Mouse (Mus musculus) CH12.LX (cell line): ENCODE data around the gene Ppil6. TPM values are rescaled to one million over a fixed set of nuclear protein-coding genes. Genes with fewer than 3 reads are reported as not detected.

Experiments used
- DNase-seq: peaks from one replicate; pipeline ENCODE4 v3.0.0-alpha.2; 2013; ENCODE audit errors: extremely low read depth
- H3K27ac ChIP-seq: 2 replicates; pipeline ENCODE4 v1.5.1; 2012; ENCODE audit warnings: low read depth, mild to moderate bottlenecking, control low read depth, moderate library complexity; ENCODE audit not compliant: insufficient read depth
- H3K27me3 ChIP-seq: replicated peaks from 2 replicates; pipeline ENCODE3; 2012; ENCODE audit warnings: inconsistent platforms
- H3K36me3 ChIP-seq, 2 experiments: replicated peaks in 1 of 2; 2 replicates each; pipeline versions ENCODE3 to v1.6.1; 2012; ENCODE audit warnings: inconsistent platforms in 1 of 2, low read length in 1 of 2, mild to moderate bottlenecking in 1 of 2, mixed read lengths in 1 of 2, moderate library complexity in 1 of 2; ENCODE audit not compliant: control insufficient read depth in 1 of 2, insufficient read depth in 1 of 2
- H3K4me1 ChIP-seq, 2 experiments: 2 replicates each; pipeline ENCODE4 v1.6.1; 2012; ENCODE audit warnings: inconsistent platforms in 1 of 2, moderate library complexity in 1 of 2; ENCODE audit not compliant: insufficient read depth in 2 of 2, control insufficient read depth in 1 of 2
- H3K4me2 ChIP-seq: 2 replicates; pipeline ENCODE4 v1.6.1; 2012; ENCODE audit warnings: low read depth, mild to moderate bottlenecking, control low read depth; ENCODE audit not compliant: poor library complexity, insufficient read depth, severe bottlenecking
- H3K4me3 ChIP-seq, 3 experiments: fragments of 150-350 bp in 1 of 3; sonication (generic) in 1 of 3; replicated peaks in 1 of 3; 2 replicates each; pipeline versions ENCODE3 to v1.5.1; 2011 to 2012; ENCODE audit warnings: low read depth in 2 of 3, low read length in 2 of 3, mild to moderate bottlenecking in 2 of 3, moderate library complexity in 2 of 3, control low read depth in 1 of 3, improper control_type of control experiment in 1 of 3, inconsistent platforms in 1 of 3, mixed read lengths in 1 of 3; ENCODE audit not compliant: poor library complexity in 1 of 3
- H3K79me2 ChIP-seq: replicated peaks from 2 replicates; pipeline ENCODE4 v1.6.1; 2012; ENCODE audit warnings: mild to moderate bottlenecking, moderate library complexity; ENCODE audit not compliant: control insufficient read depth, poor library complexity, insufficient read depth, severe bottlenecking; ENCODE audit errors: extremely low read depth
- H3K9ac ChIP-seq: 2 replicates; pipeline ENCODE4 v1.6.1; 2012; ENCODE audit warnings: low read depth, mild to moderate bottlenecking, control low read depth, moderate library complexity; ENCODE audit not compliant: insufficient read depth
- H3K9me3 ChIP-seq: replicated peaks from 2 replicates; pipeline ENCODE3; 2012; ENCODE audit warnings: low read length, inconsistent platforms, mixed read lengths
- CHD1 ChIP-seq: IDR thresholded peaks from 2 replicates; pipeline ENCODE4 v1.6.1; 2012; ENCODE audit warnings: low read depth, low read length, improper control_type of control experiment, inconsistent platforms
- CHD2 ChIP-seq: IDR thresholded peaks from 2 replicates; pipeline ENCODE4 v1.6.1; 2011; ENCODE audit warnings: low read length, improper control_type of control experiment
- CTCF ChIP-seq, 2 experiments: IDR thresholded peaks in 1 of 2; conservative IDR thresholded peaks in 1 of 2; 2 replicates each; pipeline ENCODE4 v1.5.1; 2011 to 2012; ENCODE audit warnings: low read depth in 2 of 2, low read length in 2 of 2, improper control_type of control experiment in 1 of 2, inconsistent platforms in 1 of 2, mild to moderate bottlenecking in 1 of 2, moderate library complexity in 1 of 2
- ELF1 ChIP-seq: IDR thresholded peaks from 2 replicates; pipeline ENCODE4 v1.6.1; 2014; ENCODE audit warnings: low read depth, mild to moderate bottlenecking, inconsistent platforms, low read length, improper control_type of control experiment
- ETS1 ChIP-seq: conservative IDR thresholded peaks from 2 replicates; pipeline ENCODE4 v1.6.1; 2012; ENCODE audit warnings: low read depth, mild to moderate bottlenecking, inconsistent platforms, low read length, improper control_type of control experiment, moderate library complexity
- JUN ChIP-seq: IDR thresholded peaks from 2 replicates; pipeline ENCODE4 v1.6.1; 2011; ENCODE audit warnings: low read depth, mild to moderate bottlenecking, low read length, improper control_type of control experiment, moderate library complexity; ENCODE audit not compliant: insufficient read depth
- MAX ChIP-seq: IDR thresholded peaks from 2 replicates; pipeline ENCODE4 v1.6.1; 2011; ENCODE audit warnings: low read length, improper control_type of control experiment
- MEF2A ChIP-seq: IDR thresholded peaks from 2 replicates; pipeline ENCODE4 v1.6.1; 2014; ENCODE audit warnings: low read depth, mild to moderate bottlenecking, inconsistent platforms, low read length, improper control_type of control experiment, borderline replicate concordance
- NRF1 ChIP-seq: IDR thresholded peaks from 2 replicates; pipeline ENCODE4 v1.6.1; 2014; ENCODE audit warnings: low read depth, mild to moderate bottlenecking, inconsistent platforms, low read length, improper control_type of control experiment, moderate library complexity
- RAD21 ChIP-seq: IDR thresholded peaks from 2 replicates; pipeline ENCODE4 v1.6.1; 2011; ENCODE audit warnings: low read depth, mild to moderate bottlenecking, low read length, improper control_type of control experiment, moderate library complexity
- RCOR1 ChIP-seq: conservative IDR thresholded peaks from 2 replicates; pipeline ENCODE4 v1.6.1; 2012; ENCODE audit warnings: low read depth, mild to moderate bottlenecking, inconsistent platforms, low read length, improper control_type of control experiment
- TBP ChIP-seq: conservative IDR thresholded peaks from 2 replicates; pipeline ENCODE4 v1.6.1; 2011; ENCODE audit warnings: low read depth, low read length, improper control_type of control experiment
- TCF12 ChIP-seq: IDR thresholded peaks from 2 replicates; pipeline ENCODE4 v1.6.1; 2014; ENCODE audit warnings: low read depth, mild to moderate bottlenecking, inconsistent platforms, low read length, improper control_type of control experiment
- USF1 ChIP-seq: IDR thresholded peaks from 2 replicates; pipeline ENCODE4 v1.6.1; 2014; ENCODE audit warnings: low read depth, mild to moderate bottlenecking, inconsistent platforms, low read length, improper control_type of control experiment
- ZC3H11A ChIP-seq: IDR thresholded peaks from 2 replicates; pipeline ENCODE4 v1.6.1; 2012; ENCODE audit warnings: low read depth, mild to moderate bottlenecking, inconsistent platforms, low read length, improper control_type of control experiment
- ZMIZ1 ChIP-seq: IDR thresholded peaks from 2 replicates; pipeline ENCODE4 v1.6.1; 2012; ENCODE audit warnings: low read depth, mild to moderate bottlenecking, inconsistent platforms, low read length, improper control_type of control experiment
- dilution Hi-C: fragments of 300-500 bp; cut with MboI; formaldehyde crosslinking; loops from 2 replicates; pipeline ENCODE4 v1.14.3; 2020; ENCODE audit warnings: low sequenced_read_pairs; ENCODE audit not compliant: extremely low pct_unique_long_range_greater_than_20kb, extremely low pct_ligation_motif_present
- in situ Hi-C: fragments of 300-500 bp; cut with MboI; formaldehyde crosslinking; loops from 3 replicates; pipeline ENCODE4 v1.14.3; 2019; ENCODE audit warnings: low sequenced_read_pairs, low pct_ligation_motif_present, low pct_unique_long_range_greater_than_20kb, mixed read lengths
- polyA plus RNA-seq: library from polyadenylated mRNA; unstranded; fragments of >175 nt; gene quantifications from 2 replicates; pipeline ENCODE4 v1.2.1, GENCODE M21; 2012; ENCODE audit warnings: low read depth; ENCODE audit not compliant: insufficient read length
- total RNA-seq, 2 experiments: library from RNA; depleted of rRNA; stranded (reverse); fragments of 300-350 nt in 1 of 2; fragments of >200 nt in 1 of 2; gene quantifications; 2 replicates each; pipeline ENCODE4 v1.2.3; 2012 to 2014

Gene Ppil6
- total and polyA plus RNA-seq, 3 experiments: not detected

- dilution Hi-C loops (no loop called here), in situ Hi-C loops (no loop called here)
- no peak overlapping the region for H3K27ac ChIP-seq
- no peak overlapping the region for H3K4me2 ChIP-seq
- TF ChIP-seq ETS1: no peak
- TF ChIP-seq CHD1: no peak
- TF ChIP-seq ZC3H11A: no peak
- H3K9me3 ChIP-seq: peaks cover 8% of the 10 kb centered on the region
- no peak overlapping the region for H3K4me3 ChIP-seq
- no peaks in the 10 kb centered on the region for H3K79me2 ChIP-seq
- no peak for DNase-seq
- H3K9ac ChIP-seq: no peak overlapping the region
- no peaks in the 10 kb centered on the region for H3K27me3 ChIP-seq
- peaks cover 4 to 39% of the 10 kb centered on the region in 2 experiments for H3K4me1 ChIP-seq
- H3K36me3 ChIP-seq: no peaks in the 10 kb centered on the region
Observed at GRCm38 (mm10) chr10:41552319-41552718, 62.1 kb downstream of the Ppil6 start.

DNA sequence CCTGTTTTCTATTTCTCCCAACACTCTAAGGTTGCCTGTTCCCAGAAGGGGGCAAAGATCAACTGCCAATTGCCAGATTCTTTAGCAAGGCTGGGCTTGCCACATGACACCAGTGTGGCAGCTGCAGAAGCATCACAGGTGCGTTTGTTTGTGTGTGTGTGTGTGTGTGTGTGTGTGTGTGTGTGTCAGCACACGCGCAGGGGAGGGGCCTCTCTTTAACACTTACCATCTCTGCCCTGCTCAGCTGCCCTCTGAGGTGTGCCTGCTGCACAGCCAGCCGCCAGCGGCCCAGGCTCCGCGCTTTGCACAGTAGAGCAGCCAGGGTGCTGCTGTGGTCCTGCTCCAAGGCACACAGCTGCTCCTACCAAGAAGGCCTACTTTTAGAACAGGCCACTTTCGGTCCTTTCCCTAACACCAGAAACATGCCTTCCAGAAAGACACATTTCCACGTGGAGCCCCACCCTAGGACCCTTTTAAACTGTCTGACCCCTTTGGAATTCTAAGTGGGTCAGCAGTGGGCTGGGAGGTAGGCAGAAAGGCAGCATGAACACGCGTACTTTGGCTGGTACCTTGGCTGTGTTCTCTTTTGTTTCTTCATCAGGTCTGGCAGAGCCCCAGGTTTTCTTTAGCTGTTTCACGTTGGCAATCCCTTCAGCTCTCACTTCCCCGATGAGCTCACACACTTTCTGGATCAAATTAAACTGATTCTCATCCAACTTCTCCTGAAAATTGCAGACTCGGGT is 62.8 kb downstream of the Ppil6 start:
- no peaks in the 10 kb centered on the region for H3K79me2 ChIP-seq
- no peak overlapping the region for H3K4me2 ChIP-seq
- H3K4me3 ChIP-seq: no peak overlapping the region
- in situ Hi-C loops: no loop called here
- TF ChIP-seq MAX (no peak), ETS1 (0 out of 2 replicates have a peak, but pooled peaks have one; percentile 13), JUN (no peak), TBP (no peak), ELF1 (no peak), CHD2 (no peak), RCOR1 (no peak), ZMIZ1 (no peak), TCF12 (peak; percentile 54; the same call in 1 of the 2 replicates), RAD21 (no peak), CTCF (conservative IDR thresholded peaks at IDR 0.05 in 1 of 2, IDR thresholded peaks at IDR 0.05 in 1 of 2; ENCODE audit: low read depth in 2 of 2, low read length in 2 of 2) (no peak), USF1 (no peak), NRF1 (0 out of 2 replicates have a peak, but pooled peaks have one; percentile 12), MEF2A (no peak)
- TF ChIP-seq, all 38 proteins: peak for 3
- Histone ChIP-seq H3K36me3 (no peaks in the 10 kb centered on the region), H3K9ac (no peak overlapping the region), H3K4me1 (peaks cover 4 to 39% of the 10 kb centered on the region in 2 experiments), H3K27me3 (no peaks in the 10 kb centered on the region), H3K27ac (no peak overlapping the region), H3K9me3 (peaks cover 8% of the 10 kb centered on the region)
- dilution Hi-C loops: no loop called here
- DNase-seq: peak; percentile 43
